Mouse (Mus musculus): ENCODE results near the gene Adamtsl3. TPM values are rescaled to one million over a fixed set of nuclear protein-coding genes. Genes with fewer than 3 reads are reported as not detected.

The Adamtsl3 gene
- polyA plus RNA-seq, 1 experiment from 2014 or later = 1.1 TPM

DNA sequence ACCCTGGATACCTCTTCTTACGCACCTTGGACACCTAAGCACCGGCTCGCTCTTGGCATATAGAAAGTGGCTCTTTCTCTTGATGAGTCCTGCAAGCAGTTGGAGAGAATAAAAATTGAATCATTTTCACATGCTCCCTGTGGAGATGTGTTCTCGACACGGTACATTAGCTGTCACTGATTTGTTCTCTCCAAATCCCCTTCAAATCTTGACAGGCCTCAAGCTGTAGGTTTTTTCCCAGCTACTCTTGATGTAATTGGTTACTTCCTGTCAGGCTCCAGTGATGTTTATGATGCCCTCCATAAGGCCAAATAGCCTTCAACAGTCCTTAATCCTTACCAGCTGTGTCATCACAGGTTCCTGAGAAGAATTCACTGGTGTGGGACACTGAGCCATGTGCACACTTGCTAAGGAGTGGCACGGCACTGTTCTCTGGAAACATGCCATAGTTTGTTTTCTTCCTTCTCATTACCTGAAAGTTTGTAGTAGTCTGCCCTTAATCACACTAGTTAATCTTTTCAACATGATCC is 209.0 kb downstream of the Adamtsl3 start:
- Histone ChIP-seq H3K36me3 (replicated peaks) (no peaks in the 10 kb centered on the region), H3K9ac (no peak overlapping the region), H3K27ac (no peak overlapping the region), H3K9me3 (no peaks in the 10 kb centered on the region), H3K4me3 (no peak overlapping the region), H3K4me1 (no peaks in the 10 kb centered on the region), H3K4me2 (no peak overlapping the region), H3K27me3 (replicated peaks) (no peaks in the 10 kb centered on the region)
- ATAC-seq (replicated peaks) = no peak
- 70% methylated on average over 6 of the region's 6 CpGs for WGBS

DNA sequence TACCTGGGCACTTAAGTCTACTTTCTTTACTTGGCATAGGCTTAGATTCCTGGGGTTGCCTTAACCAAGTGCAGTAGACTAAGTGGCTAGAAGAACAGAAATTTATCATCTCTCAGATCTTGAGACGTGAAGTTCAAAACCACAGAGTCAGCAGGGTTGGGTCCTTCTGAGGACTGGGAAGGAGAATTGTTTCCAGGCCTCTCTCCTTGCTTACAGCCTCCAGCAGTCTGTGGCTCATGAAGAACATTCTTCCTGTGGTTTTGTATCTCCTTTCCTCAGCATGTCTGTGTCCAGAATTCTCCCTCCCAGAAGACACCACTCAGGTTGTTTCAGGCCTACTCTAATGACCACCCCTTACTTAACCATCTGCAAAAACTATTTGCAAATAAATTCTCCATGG is 216.5 kb downstream of the Adamtsl3 start:
- no peak overlapping the region for H3K27ac ChIP-seq
- H3K9ac ChIP-seq = no peak overlapping the region
- no peak for ATAC-seq (replicated peaks)
- WGBS = 94% methylated on average over 1 of the region's 1 CpGs
- H3K36me3 ChIP-seq (replicated peaks) = no peaks in the 10 kb centered on the region
- H3K9me3 ChIP-seq = no peaks in the 10 kb centered on the region
- no peaks in the 10 kb centered on the region for H3K27me3 ChIP-seq (replicated peaks)
- H3K4me1 ChIP-seq = no peaks in the 10 kb centered on the region
- no peak overlapping the region for H3K4me2 ChIP-seq
- no peak overlapping the region for H3K4me3 ChIP-seq

DNA sequence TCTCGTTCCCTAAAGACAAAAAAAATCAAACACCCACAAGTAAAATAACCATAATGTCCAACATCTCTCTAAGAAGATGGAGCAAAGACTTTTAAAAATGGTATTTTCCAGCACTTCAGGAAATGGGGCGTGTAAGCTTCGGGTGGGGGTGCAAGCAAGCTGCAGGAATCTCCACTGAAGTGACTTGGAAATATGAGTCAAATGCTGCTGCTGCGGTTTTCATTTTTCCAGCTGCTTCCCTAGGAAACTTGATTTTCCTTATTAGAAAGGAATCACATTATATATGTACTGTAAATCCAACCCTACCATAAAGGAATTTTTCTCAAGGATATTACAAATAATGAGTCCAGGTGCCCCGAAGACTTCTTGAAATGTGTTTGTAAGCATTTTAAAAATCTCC is 220.3 kb downstream of the Adamtsl3 start:
- 90% methylated on average over 5 of the region's 5 CpGs for WGBS
- no peaks in the 10 kb centered on the region for H3K27me3 ChIP-seq (replicated peaks)
- H3K4me3 ChIP-seq = no peak overlapping the region
- no peaks in the 10 kb centered on the region for H3K9me3 ChIP-seq
- no peaks in the 10 kb centered on the region for H3K36me3 ChIP-seq (replicated peaks)
- H3K4me1 ChIP-seq = no peaks in the 10 kb centered on the region
- no peak overlapping the region for H3K4me2 ChIP-seq
- no peak overlapping the region for H3K27ac ChIP-seq
- H3K9ac ChIP-seq = no peak overlapping the region
- no peak for ATAC-seq (replicated peaks)

DNA sequence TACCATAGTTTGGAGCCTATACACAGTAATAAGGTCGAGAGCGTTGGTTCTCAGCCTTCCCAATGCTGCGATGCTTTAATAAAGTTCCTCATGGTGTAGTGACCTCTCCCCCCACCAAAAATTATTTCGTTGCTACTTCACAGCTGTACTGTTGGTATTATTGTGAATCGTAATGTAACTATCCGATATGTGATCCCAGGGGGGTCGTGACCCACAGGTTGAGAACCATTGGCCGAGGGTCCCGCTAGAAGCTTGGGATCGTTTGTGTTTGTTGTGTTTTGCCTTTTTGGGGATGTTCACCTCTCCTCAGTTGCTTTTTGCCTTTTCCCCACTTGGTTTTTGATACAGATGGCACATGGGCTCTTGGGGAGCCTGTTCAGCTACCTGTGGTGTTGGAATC is 220.9 kb downstream of the Adamtsl3 start:
- no peaks in the 10 kb centered on the region for H3K9me3 ChIP-seq
- ATAC-seq (replicated peaks) = no peak

DNA sequence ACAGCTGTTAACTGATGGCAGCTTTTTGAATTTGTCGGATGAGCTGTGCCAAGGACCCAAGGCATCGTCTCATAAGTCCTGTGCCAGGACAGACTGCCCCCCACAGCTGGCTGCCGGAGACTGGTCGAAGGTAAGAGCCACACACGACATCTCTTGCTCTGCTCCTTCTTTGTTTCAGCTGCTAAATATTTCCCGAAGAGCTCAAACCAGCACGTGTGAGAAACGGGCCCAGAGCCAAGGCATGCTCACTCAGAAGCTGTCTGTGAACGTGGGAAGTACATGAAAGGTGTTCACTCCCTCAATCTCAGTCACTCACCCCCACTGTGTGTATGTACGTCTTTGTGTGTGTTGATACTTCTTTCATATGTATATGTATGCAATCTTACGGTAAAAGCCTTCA is 221.6 kb downstream of the Adamtsl3 start:
- Histone ChIP-seq H3K36me3 (replicated peaks) (no peaks in the 10 kb centered on the region), H3K27me3 (replicated peaks) (no peaks in the 10 kb centered on the region), H3K9ac (no peak overlapping the region), H3K27ac (no peak overlapping the region), H3K4me3 (no peak overlapping the region), H3K9me3 (no peaks in the 10 kb centered on the region), H3K4me1 (no peaks in the 10 kb centered on the region), H3K4me2 (no peak overlapping the region)
- no peak for ATAC-seq (replicated peaks)
- WGBS = 82% methylated on average over 11 of the region's 11 CpGs

More for the DNA sequence above, 220.9 kb downstream of the Adamtsl3 start:
- Histone ChIP-seq H3K27me3 (replicated peaks) (no peaks in the 10 kb centered on the region), H3K36me3 (replicated peaks) (no peaks in the 10 kb centered on the region), H3K4me3 (no peak overlapping the region), H3K27ac (no peak overlapping the region), H3K4me1 (no peaks in the 10 kb centered on the region), H3K4me2 (no peak overlapping the region), H3K9ac (no peak overlapping the region)
- 92% methylated on average over 10 of the region's 10 CpGs for WGBS

DNA sequence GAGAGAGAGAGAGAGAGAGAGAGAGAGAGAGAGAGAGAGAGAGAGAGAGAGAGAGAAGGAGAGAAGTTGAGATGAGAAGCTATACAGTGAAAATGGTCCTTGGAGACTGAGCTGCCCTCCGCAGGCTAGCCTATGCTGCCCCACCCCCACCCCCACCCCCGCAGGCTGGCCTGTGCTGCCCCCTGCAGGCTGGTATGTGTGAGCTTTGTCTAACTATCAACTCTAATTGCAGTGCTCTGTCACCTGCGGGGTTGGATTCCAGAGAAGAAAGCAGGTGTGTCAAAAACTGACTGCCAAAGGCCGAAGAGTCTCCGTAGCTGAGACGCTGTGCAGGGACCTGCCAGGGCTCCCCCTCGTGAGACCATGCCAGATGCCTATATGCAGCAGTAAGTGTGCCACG is 231.2 kb downstream of the Adamtsl3 start:
- H3K4me1 ChIP-seq = no peaks in the 10 kb centered on the region
- no peak for ATAC-seq (replicated peaks)

DNA sequence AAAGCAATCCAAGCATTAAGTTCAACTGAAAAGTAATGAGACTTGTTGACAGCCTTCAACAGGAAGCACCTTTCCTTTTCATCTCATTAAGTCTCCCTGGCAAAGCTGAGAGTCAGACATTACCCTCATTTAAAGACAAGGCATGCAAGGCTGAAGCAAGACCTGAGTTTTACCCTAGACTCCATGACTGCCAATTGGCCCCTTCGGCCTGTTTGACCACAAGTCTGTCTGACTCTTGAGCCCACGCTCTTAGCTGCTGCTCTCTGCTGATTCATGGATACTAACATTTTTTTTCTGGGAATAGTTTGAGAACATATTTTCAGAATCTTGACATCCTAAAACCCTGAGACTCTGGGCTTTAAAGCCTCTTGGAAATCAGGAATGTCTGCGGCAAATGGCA is 232.3 kb downstream of the Adamtsl3 start:
- no peaks in the 10 kb centered on the region for H3K27me3 ChIP-seq (replicated peaks)
- 95% methylated on average over 3 of the region's 3 CpGs for WGBS
- no peaks in the 10 kb centered on the region for H3K4me1 ChIP-seq
- H3K4me2 ChIP-seq = no peak overlapping the region
- no peak overlapping the region for H3K27ac ChIP-seq
- H3K9me3 ChIP-seq = no peaks in the 10 kb centered on the region
- no peaks in the 10 kb centered on the region for H3K36me3 ChIP-seq (replicated peaks)
- H3K9ac ChIP-seq = no peak overlapping the region
- no peak overlapping the region for H3K4me3 ChIP-seq
- no peak for ATAC-seq (replicated peaks)

More for the DNA sequence above, 231.2 kb downstream of the Adamtsl3 start:
- Histone ChIP-seq H3K36me3 (replicated peaks) (no peaks in the 10 kb centered on the region), H3K4me2 (no peak overlapping the region), H3K27ac (no peak overlapping the region), H3K27me3 (replicated peaks) (no peaks in the 10 kb centered on the region), H3K9ac (no peak overlapping the region), H3K9me3 (no peaks in the 10 kb centered on the region), H3K4me3 (no peak overlapping the region)
- 48% methylated on average over 8 of the region's 8 CpGs for WGBS

DNA sequence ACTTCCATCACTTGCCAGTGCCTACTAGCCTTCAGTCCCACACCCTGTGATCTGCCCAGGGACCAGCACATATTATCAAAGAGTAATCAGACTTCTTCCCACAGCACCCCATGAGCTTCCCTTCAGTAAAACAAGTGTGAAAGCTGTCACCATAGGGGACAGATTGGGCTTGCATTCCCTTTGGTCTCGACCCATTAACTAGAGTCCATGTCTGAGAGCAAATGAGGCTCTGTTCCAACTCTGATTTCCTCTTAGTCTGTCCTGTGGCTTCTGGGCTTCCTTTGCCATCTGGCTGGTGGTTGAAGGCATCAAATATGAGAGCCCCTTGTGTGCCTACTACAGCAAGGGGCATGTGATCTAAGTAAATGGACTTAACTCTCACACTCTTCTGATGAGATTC is 237.5 kb downstream of the Adamtsl3 start:
- Histone ChIP-seq H3K4me1 (no peaks in the 10 kb centered on the region), H3K4me2 (no peak overlapping the region), H3K9ac (no peak overlapping the region), H3K4me3 (no peak overlapping the region), H3K27ac (no peak overlapping the region), H3K9me3 (no peaks in the 10 kb centered on the region), H3K36me3 (replicated peaks) (no peaks in the 10 kb centered on the region), H3K27me3 (replicated peaks) (no peaks in the 10 kb centered on the region)
- no peak for ATAC-seq (replicated peaks)
- 60% methylated on average over 1 of the region's 1 CpGs for WGBS

DNA sequence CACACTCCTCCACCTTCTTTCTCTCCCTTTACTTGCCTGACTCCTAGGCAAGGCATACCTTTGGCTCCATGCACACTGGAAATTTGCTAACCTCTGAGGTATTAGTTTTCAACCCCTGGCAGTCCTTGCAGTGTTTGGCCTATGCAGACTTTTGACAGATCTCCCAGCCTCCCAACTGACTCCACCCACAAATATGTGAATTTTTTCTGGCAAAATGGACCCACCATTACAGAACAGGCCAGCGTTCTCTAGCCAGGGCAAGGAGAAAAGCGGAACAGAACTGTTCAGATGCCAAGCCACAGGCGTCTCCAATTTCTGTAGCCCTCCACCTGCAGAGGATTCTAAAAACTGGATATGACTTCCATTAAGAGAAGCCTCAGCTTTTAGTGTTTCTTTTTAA is 244.5 kb downstream of the Adamtsl3 start:
- ATAC-seq (replicated peaks) = no peak
- H3K27ac ChIP-seq = no peak overlapping the region
- H3K36me3 ChIP-seq (replicated peaks) = no peaks in the 10 kb centered on the region
- no peaks in the 10 kb centered on the region for H3K9me3 ChIP-seq
- H3K4me1 ChIP-seq = no peaks in the 10 kb centered on the region
- no peaks in the 10 kb centered on the region for H3K27me3 ChIP-seq (replicated peaks)
- H3K4me3 ChIP-seq = no peak overlapping the region
- H3K9ac ChIP-seq = no peak overlapping the region
- WGBS = 88% methylated on average over 3 of the region's 3 CpGs
- H3K4me2 ChIP-seq = no peak overlapping the region

DNA sequence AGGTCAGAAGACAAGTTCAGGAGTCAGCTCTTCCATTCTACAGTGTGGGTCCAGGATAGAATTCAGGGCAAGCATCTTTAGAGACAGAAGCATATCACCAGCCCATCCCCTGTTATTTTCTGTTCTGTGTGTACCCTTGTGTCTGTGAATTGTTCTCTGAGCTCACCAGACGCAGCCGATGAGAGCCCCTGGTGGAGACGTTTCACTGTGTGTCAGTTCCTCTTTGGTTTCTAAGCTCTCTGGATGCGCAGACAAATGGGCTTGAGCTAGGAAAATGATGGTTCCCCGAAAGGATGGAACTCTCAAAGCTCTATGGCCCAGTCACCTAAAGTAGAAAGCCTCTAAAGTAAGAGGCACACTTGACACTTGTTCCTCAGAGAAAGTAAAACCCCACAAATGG is 246.3 kb downstream of the Adamtsl3 start:
- Histone ChIP-seq H3K4me2 (no peak overlapping the region), H3K4me3 (no peak overlapping the region), H3K27me3 (replicated peaks) (no peaks in the 10 kb centered on the region), H3K9me3 (no peaks in the 10 kb centered on the region), H3K4me1 (no peaks in the 10 kb centered on the region), H3K36me3 (replicated peaks) (no peaks in the 10 kb centered on the region), H3K9ac (no peak overlapping the region), H3K27ac (no peak overlapping the region)
- ATAC-seq (replicated peaks) = no peak
- WGBS = 60% methylated on average over 5 of the region's 5 CpGs

DNA sequence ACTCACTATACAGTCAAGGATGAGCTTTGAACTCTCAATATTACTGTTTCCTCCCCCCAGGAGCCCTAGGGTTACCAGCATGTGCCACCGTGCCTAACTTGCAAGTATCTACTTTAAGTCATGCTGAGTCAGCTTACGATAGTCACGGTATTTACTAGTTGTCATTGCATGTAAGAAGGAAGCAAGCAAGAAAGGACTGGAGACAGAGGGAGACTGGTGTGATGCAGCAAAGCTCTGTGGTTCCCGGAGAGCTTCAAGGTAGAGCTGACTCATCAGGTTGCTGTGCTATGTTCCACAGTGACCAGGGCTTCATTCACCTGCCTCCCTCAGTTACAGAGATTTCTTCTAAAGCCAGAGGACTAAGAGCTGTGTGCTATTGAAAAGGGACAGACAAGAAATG is 247.0 kb downstream of the Adamtsl3 start:
- no peak overlapping the region for H3K4me3 ChIP-seq
- 80% methylated on average over 4 of the region's 4 CpGs for WGBS
- ATAC-seq (replicated peaks) = no peak
- no peaks in the 10 kb centered on the region for H3K9me3 ChIP-seq
- H3K9ac ChIP-seq = no peak overlapping the region
- H3K4me1 ChIP-seq = no peaks in the 10 kb centered on the region
- no peak overlapping the region for H3K4me2 ChIP-seq
- no peaks in the 10 kb centered on the region for H3K27me3 ChIP-seq (replicated peaks)
- no peak overlapping the region for H3K27ac ChIP-seq
- no peaks in the 10 kb centered on the region for H3K36me3 ChIP-seq (replicated peaks)

DNA sequence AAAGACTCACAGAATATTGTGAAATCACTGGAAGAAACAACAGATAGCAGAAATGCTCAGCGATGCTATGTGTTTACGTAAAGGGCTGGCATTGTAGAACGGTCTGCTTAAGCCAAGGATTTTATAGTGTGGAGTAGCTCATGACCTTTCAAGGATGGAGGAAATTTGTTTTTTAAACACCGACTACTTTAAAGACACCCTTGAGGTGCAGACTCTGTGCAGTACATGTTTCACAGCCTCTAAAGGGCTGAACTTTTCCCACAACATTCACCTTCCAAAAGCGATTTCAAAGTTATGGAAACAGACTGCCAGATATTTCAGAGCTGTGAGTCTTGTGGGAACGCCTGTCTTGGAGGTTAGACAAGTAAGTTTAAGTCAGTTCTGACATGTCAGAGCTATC is 255.4 kb downstream of the Adamtsl3 start:
- 92% methylated on average over 6 of the region's 6 CpGs for WGBS
- Histone ChIP-seq H3K27ac (no peak overlapping the region), H3K27me3 (replicated peaks) (no peaks in the 10 kb centered on the region), H3K36me3 (replicated peaks) (no peaks in the 10 kb centered on the region), H3K4me2 (no peak overlapping the region), H3K9me3 (no peaks in the 10 kb centered on the region), H3K4me1 (no peaks in the 10 kb centered on the region), H3K4me3 (no peak overlapping the region), H3K9ac (no peak overlapping the region)
- ATAC-seq (replicated peaks) = no peak

DNA sequence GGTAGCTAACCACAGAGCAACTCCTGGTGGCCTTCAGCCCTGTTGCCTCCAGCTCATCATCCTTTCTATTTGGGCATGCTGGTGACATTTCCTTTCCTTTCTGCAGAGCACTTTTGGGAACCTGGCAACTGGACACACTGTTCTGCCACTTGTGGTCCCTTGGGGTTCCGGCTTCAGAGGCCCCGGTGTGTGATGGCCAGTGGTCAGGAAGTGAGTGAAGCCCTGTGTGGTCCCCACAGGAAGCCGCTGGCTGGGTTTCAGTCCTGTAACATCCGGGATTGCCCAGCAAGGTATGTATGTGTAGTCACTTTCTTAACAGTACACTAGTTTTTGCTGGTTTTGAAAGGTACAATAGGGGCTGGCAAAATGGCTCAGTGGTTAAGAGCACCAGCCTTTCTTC is 266.5 kb downstream of the Adamtsl3 start:
- no peak overlapping the region for H3K4me2 ChIP-seq
- no peak for ATAC-seq (replicated peaks)

More for the DNA sequence above, 266.5 kb downstream of the Adamtsl3 start:
- Histone ChIP-seq H3K36me3 (replicated peaks) (no peaks in the 10 kb centered on the region), H3K27me3 (replicated peaks) (no peaks in the 10 kb centered on the region), H3K4me3 (no peak overlapping the region), H3K4me1 (no peaks in the 10 kb centered on the region), H3K9me3 (no peaks in the 10 kb centered on the region), H3K9ac (no peak overlapping the region), H3K27ac (no peak overlapping the region)
- WGBS = 84% methylated on average over 4 of the region's 4 CpGs

Data from midbrain, embryonic 15.5 days (tissue).